Mouse (Mus musculus): ENCODE data around the gene Myrip.

The Myrip gene

DNA sequence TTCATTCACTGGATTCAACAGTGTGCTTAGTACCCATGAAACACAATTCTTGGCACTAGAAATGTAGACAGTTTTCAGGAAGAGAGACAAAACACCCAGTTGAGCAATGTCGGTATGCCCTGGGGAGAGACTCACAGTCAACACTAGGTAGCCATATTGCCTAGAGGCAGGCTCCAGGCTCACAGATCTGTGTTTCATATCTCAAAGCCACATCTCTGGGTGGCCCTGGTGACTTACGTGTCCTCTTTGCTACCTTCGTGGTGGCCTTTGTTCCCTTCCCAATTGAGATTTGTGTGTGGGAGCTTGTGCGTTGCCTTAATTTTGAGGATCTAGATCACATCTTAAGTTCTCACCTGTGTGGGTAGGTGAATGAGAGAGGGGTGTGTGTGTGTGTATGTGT, 181.1 kb downstream of the Myrip start:
- no peak for DNase-seq

DNA sequence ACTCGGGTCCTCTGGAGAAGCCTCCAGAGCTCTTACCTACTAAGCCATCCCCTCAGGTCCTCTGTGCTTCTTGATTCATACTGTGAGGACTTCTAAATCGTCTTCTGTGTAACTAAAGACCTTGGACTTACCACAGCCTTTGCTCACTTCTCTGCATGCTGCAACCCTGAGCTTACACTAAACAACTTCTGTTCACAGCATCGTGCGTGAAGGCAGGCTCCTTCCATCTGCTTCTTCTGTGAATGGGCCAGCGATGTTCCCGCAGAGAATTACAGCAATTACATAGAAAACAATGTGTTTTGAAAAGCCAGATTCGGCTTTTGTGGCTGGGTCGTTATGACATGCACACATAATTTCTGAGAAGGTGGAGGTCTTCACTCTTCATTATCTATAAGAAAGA, 181.8 kb downstream of the Myrip start:
- DNase-seq, result no peak

DNA sequence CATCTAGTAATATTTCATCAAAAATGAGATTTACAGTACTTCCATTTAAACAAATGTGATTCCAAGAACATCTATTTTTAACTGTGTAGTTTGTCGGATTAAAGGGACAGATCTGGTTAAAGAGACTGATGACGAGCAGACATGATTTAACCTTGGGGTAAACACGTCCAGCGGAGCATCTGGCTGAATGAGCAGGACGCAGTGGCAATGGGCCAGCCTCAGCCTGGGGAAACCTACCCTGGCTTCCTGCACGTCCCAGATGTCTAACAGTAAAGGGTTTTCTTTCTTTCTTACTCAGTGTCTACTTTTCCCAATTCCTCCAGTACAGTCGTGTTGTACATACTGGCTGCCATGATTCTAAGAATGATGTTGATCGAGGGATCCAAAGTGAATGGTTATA, 185.8 kb downstream of the Myrip start:
- DNase-seq, result no peak

DNA sequence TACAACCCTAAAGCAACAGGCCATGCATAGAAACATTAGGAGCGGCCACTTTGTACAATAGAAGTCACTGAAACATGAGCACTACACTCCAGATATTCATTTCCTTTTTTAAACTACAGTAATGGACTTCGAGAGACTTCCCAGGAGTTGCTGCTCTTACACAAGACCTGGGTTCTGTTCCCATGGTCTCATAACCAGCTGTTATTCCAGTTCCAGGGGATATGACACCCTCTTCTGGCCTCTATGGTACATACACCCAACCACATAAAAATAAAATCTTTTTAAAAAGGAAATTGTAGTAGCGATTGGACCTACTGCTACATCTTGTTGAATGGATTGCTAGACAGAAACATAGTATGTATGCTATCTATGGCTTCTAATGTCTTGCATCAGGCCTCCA, 190.2 kb downstream of the Myrip start:
- no peak for DNase-seq

DNA sequence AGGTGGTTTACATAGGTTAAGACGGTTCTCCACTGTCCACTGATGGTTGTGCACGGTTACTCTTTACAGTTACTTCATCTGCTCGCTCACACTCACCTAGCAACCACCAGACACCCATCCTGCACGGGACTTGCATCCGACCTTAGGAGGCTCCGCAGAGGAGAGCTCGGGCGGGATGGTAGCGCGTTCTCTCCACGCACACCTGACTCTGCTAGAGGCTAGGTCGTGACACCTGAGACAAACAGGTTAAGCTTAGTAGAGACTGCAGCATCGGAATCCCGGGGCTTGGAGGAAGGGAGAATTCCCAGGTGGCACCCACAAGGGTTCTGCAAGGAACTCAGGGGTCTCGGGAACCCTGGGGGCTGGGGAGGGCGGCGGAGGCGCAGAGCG, 190.7 kb downstream of the Myrip start, which contains the start of gene Eif1b:
TSS of gene Eif1b (plus strand) at position 223 of the 390 bp plus-strand sequence.
- DNase-seq, result no peak

DNA sequence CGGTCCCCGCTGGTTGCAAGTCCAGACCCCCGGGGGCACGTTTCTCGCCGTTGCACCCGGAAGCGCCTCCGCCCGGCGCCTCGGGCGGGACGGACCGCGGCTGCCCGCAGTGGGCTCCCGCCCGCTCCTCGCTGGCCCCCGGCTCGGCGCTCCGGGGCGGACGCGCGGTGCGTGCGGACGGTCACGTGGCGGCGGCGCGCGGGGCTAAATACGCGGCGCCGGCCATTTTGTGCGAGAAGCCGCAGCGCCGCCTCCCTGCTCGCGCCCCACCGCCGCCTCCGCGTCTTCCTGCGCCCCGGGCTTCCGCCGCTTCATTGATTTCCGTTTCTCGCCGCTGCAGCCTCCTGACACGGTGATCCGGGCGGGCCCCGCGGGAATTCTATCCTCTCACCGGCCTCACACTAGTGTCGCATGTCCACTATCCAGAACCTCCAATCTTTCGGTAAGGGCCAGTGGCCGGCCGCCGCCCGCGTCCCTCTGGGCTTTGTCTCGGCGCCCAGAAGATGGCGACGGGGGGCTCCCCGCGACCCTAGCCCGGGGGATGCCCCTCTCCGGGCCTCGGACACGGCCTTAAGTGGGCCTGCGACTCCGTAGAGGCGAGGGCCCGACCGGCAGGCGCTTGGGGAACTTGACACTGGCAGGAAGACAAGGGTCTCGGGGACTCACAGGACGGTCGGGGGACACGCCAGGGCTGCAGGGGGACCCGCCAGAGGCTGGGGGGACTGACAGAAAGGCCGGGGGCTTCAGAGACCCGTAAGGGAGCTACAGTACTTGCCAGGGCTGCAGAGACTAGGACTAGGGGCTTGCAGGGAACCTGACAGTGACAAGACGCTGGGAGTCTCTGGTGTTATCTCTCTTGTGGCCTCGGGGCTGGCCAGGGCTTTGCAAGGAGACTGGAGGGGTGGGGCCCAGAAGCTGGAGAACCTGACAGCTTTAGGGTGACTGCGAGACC, 191.4 kb downstream of the Myrip start:
- peak; percentile 82 for DNase-seq

DNA sequence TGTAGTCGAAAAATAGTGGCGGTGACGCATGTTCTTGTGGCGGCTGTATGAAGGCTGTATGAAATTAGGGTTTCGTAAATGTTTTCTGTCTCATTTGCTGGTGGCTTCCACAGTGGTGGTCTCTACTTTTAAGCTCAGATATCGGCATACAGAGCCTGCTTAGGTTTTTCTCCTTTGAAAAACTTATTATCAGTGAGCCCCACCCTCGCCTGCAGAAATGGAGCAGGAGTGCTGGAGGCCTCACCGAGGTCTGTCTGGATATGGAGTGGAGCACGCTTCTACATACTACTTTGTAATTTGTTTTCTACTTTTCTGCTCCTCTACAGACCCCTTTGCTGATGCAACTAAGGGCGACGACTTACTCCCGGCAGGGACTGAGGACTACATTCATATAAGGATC, 192.5 kb downstream of the Myrip start:
- no peak for DNase-seq

DNA sequence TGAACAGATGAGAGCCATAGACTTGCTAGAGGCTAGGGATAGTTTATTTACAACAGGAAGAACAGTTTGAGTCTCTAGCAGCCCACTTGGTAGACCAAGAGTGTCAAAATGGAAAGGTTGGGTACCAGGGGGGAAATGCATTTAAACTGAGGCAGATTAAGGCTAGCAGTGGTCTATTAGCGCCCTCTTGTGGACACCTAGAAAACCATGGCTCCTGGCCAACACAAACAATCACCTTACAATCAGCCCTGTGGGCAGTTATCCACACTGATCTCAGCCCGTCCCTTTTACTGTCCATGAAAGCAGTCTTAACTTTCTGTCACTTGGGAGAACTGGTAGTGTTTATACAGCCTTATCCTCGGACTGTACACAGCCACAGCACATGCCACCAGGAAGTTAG, 195.4 kb downstream of the Myrip start:
- DNase-seq, result peak; percentile 74

DNA sequence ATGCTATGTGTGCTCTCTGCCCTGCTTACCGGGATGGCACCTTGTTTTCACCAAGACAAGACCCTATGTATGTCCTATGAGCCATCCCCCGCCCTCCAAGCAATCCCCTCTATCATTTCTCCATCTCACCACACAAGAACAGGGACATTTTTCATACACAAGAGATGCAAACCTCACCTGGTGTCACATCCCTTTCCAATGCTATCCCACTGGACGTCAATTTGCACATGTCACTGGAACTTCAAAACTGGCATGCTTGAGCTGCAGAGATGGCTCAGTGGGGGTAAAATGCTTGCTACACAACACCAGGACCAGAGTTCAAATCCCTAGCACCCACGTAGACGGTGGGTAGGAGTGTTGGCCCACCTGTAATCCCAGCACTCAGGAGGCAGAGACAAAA, 196.7 kb downstream of the Myrip start:
- DNase-seq, result no peak

DNA sequence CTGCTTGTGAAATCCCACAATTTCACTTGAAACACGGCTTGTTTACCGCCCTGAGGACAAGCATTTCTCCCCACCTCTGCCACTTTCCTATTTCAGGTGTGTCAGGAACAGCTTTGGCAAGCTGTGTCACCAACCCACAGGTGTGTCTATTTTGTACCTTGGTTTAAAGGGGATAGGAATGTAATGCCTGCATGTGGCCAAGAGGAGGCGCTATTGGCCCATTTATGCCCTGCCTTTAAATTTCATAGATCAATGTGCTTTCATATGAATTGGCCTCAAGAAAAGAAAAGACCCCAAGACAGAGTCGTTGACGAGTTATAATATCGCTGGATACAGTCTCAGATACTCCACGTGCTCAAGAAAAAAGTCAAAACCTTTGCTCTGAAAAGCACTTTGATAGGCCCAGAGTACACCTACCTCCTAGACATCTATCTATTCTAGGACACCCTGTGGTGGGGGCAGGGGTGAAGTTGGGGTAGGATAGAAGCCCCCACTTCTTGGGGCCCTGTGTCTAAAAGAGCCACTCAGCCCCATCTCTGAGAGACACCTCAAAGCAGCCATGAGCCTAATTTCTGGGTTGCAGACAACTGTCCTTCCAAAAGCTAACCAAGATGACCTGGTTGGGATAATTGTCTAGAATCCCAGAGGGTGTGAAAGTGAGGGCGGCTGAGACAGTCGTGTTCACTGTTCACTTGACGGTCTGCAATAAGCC, 200.0 kb downstream of the Myrip start:
- no peak for DNase-seq

DNA sequence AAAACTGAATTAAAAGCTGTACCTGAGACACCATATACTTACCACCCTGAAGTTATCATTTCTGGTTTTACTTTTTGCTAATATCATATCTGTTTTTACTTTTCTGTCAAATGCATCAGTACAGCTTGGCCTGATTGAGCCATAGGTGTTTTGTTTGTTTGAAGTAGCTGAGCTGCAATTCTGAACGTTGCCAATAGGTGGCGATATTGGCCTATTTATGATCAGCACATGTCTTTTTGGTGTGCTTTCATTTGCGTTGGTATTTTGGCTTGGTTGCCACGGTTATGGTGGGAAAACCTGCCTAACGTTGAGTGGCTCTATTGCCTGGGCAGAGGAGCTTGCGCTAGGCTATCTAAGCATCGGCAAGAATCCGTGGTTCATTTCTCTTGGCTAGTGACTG, 200.7 kb downstream of the Myrip start:
- DNase-seq, result peak; percentile 83

DNA sequence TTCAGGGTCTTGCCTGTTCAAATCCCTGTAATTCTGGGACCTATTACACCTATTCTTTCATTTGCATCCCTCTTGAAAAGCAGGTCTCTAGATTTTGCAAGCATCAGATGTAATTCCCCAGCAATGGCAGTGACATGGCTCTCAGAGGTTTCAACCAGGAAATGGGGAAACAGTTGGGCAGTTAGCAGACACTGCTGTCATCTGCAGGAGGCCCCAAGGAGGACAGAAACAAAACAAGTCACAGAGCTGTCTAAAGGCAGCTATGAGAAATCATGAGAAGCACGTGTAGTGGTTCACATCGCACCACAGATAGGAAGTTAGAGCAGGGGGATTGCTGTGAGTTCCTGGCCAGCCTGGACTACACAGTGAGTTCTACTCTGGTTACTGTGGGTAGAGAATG, 203.1 kb downstream of the Myrip start:
- no peak for DNase-seq

DNA sequence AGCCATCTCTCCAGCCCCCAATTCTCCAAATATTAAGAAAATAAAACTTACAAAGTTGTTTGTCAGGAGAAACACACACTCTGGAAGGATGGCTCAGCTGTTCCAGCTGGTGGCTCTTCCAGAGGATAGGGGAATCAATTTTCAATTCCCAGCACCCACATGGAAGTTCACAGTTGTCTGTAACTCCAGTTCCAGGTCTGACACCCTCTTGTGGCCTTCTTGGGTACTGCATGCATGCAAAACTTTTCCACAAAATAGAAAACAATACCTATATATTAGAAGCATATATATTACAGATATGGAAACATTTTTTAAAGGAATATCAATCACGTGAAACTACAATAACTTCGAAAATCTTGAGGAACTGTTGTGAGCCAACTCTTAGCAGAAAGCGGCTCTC, 210.5 kb downstream of the Myrip start:
- DNase-seq, result peak; percentile 34

DNA sequence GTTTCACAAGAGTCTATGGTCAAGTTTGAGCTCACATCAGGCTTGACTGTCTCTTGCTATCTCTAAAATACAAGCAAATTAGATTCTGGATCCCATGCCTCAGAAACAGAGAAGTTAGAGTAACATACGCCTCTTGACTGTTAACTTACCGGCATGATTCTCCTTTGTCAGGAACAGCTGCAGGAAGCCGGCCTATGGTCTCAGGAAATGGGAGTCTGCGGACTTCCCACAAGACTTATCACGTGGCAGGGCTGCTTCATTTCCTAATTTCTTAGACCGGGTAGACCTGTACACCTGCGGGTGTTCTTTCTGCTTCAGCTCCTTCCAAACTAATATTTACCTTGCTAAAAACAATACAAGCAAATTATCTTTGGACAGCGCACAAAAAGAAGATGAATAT, 215.4 kb downstream of the Myrip start:
- DNase-seq, result no peak

DNA sequence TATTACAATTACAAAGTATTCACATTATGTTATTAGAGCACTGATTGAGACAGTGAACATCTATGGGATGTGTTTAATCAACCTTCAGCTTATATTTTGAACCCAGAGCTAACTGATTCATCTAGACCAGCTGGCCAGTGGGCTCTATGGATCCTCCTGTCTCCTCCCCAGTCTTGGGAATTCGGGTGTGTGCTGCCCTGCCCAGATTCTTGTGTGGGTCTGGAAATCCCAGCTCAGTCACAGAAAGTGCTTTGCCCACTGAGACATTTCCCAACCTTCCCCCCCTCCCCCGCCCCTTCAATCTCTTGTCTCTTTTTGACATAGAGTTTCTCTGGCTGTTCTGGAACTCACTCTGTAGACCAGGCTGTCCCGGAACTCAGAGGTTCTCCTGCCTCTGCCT, 217.6 kb downstream of the Myrip start:
- DNase-seq, result no peak

DNA sequence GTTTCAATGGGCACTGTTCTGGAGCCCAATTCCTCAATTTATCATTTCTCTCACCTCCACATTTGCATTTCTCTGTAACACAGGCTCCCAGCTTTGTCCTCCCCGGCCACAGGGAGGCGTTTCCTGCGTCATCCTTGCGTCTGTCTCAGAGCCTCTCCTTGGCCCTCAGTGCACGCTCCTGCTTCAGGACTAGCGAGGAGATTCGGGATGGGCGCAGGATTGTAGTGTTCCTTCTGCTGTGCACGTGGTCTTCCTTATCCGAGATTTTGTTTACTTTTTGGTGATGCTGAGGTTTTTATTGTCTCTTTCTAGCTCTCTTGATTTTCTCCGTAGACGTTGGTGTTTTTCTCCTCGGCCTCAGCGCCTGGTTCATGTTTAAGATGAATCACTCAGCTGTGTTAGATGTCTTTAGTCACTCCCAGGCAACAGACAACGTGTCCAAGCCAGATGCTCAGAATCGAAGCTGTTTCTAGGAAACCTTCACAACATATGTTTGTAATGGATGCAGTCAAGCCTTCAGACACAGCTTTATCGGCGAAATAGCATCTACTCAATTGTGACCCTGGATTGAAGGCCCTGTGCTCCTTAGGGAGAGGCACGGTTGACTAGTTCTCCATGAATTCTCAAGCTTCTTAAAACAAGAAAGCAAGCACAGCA, 218.3 kb downstream of the Myrip start:
- no peak for DNase-seq

DNA sequence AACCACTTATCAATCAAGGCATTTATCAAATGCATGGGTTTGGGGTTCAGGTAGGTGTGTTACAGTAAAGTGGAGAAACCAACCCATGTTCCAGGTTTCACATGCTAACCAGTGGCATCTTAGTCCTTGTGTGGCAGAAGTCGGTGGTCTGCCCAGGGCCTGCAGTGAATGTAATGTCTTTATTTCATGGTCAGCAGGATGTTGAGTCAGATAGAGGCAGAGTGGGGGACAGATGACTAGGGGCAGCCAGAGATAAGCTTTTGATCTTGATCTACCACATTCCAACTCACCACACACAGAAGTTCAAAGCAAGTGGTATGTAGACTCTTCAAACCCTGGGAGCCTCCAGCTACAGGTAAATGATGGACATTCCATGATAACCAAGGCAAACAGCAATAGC, 219.8 kb downstream of the Myrip start:
- DNase-seq, result no peak

Data from kidney, adult 18-20 months (tissue).